Mouse (Mus musculus) cerebellum, postnatal 36 days (tissue): ENCODE data around the gene Manea.
"Not testable (repeated sequence)": the region's sequence is repeated elsewhere in the genome, so short reads cannot be mapped to it uniquely, and the experiment has no call there.

Experiments
- DNase-seq, 2 experiments: peaks; one replicate each; pipeline ENCODE4 v3.0.0; 2021 to 2022; ENCODE audit warnings: mixed read lengths in 2 of 2

The Manea gene

DNA sequence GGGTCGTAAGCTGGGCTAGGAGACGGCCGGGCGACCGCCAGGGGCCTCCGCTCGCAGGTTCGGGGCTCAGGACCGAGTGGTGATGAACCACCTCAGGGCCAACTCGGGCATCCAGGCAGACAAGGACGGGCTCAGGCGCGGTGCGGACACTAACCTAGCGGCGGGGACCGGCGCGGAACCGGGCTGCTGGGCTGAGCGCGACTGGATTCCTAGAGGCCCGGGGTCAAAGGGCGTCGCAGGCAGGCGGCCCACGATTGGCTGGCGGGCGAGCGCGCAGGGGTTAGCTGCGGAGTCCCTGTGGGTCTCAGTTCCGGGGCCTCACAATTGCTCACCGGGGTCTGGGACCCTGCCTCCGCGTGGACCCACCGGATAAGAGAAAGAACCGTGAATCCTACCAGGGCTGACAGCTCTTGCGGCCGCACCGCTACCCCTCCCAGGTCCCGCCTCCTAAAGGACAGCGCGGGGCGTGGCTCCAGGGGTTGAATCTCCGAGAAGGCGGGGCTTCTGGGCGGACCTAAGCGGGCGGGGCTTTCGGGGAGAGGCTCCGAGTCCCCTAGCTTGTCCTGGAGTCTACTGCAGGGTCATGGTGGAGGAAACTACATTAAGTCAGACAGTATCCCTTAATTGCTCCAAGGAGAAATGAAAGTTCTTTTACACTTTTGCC, at the start of gene Manea:
TSS of gene Manea (minus strand) at position 449 of the 664 bp plus-strand sequence.
- DNase-seq, result peak; percentile 85 to 89

DNA sequence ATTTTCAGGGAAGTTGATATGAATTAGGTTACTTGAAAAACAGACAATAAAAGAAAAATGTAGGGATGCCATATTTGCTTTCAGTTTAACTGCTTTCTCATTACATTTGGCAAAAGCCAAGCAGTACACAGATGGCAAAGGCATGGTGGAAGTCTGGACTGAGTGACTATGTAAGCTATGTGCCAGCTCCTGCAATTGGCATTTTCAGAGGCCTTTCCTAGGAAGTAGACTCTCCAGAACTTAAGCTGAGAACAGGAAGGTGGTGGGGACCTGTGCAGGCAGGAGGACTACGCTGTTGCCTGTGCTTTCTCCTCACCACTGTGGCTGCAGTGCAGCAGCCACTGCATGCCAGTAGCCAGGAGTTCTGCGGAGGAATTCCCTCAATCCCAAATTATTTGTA, 7.9 kb upstream of the Manea start:
- peak; percentile 48 to 62 for DNase-seq

DNA sequence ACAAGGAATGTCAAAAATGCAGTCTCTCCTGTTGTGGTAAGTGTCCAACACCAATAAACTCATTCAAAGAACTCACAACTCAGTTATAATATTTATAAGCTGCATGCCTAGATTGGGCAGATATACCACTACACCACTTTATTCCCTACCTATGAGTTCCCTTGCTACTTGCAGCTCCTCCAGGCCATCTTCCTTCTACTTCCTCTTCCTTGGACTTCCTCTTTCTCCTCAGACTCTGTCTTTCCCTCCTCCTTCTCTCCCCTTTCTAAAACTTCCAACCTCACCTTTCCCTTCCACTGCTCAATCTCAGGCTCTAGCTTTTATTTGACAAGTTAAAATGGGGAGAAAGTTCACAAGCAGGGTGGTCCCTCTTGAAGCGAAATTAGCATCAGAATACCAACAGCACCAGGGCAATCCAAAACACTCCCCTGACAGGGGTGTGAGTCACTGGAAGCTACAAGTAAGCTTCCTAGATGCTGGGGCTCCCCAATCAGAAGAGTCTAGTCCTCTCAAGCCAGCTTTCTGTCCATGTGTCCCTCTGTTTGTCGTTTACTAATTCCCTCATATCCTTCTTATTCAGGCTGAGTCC, 7.0 kb upstream of the Manea start:
- DNase-seq, result no peak

DNA sequence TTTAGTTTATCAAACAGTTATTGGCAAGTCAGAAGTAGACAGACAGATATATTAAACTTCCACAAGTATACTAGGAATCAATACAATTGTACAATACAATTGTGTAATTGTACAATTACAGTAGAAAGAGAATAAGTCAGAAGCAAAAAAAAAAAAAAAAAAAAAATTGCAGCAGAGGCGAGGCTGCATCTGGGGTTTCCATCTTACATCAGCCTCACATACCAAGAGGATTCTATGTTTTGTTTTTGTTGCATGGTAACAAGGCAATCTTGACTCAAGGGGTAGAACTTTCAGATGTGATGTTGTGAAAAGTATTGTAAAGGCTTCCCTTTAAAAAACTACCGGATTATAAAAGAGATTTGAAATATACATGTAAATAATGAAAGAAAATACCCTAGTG, 548 bp upstream of the Manea start:
- DNase-seq, result no peak

DNA sequence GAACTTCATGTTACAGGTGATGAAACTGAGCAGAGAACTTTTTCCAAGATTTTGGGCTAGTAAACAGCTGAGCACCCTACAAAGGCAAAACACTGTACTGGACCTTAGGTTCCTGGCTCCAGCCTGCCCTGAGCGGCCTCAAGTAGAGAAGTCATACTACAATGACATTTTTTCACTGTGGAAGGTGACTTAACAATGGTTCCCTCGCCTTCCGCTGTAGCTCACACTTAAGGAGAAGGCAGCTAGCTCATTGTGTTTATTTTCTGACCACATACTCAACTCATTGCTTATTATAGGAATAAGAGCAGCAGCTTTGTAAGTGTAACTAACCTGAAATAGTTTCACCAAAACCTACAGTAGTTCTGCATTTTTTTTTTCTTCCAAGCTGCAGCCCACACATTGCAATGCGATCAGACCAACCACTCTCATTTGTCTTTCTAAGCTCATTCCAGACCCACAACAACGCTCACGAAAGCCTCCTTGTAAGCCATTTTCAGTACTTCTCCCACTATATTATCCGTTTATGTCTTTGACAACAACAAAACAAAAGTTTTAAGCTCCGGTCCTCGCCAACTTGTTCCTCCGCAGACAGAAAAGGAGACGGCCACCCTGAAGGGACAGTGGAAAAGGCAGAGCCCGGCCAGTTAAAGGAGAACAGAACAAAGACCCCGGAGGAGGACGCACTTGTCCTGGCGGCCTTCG, 799 bp downstream of the Manea start:
- no peak for DNase-seq

DNA sequence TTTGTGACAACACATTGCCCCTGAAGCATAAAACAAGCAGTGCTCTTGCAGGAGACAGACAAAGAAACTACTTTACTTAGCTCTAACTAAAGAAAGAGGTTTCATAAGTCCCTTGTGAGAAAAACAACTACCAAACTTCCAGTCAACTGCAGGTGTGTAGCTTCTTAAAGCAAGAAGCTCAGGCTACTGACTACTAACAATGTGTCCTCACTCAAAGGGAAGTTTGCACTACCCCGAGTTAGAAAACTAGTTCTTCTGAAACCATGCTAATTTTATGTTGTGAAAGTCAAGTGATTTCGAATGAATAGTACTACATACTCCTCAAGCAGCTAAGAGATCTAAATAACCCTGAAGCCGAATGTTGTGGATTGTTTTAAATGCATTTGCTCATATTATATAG, 1.6 kb downstream of the Manea start:
- DNase-seq, result no peak

DNA sequence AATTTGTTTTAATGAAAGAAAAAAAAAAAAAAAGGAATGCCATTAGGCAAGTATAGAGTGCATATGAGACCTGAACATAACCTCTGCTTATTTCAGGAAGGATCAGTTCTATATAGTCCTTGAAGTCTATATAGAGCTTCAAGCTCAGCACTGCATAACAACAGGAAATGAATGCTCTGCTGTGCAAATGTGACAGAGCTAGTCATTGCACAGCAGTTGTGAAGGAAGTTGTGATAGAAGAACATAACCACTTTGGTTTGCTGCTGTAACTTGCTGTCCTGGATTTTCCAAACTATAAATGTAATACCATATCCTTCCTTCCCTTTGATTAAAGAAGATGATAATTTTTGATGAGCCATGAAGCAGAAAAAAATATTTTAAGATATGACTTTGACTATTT, 4.3 kb downstream of the Manea start:
- no peak for DNase-seq

DNA sequence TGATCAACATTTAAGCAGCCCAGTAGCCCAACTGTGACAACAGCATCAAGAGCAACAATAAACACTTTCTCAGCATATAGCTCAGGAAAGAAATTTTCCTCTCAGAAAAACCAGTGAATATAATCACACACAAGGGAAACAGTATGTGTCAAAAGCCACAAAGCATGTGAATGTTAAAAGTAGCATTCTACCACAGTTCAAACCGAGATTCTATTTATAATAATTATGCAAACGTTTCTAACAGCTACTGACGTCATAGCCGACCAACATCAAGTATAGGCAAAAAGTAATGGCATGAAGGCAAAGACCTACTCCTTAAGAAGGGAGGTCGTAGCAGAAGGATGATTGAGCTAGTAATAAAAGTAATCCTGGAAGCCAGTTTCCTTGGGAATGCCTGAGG, 8.1 kb downstream of the Manea start:
- DNase-seq, result no peak

DNA sequence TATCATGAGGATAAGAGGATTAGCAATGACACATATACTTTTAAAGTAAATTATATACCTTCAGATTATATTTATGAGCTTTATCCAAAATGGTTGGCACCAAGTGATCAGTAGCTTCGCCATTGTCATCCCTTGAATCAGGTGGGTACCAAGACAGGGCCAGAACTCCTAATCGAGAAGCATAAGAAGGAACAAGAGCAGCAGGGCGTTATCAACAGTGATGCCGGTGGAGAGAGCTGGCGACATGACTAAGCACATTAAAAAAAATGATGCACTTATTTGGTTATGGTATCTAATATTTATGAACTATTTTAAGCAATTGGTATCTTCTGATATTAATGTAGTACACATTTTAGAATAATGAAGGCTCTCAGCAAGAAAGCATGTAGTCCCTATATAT, 10.1 kb downstream of the Manea start:
- no peak for DNase-seq

DNA sequence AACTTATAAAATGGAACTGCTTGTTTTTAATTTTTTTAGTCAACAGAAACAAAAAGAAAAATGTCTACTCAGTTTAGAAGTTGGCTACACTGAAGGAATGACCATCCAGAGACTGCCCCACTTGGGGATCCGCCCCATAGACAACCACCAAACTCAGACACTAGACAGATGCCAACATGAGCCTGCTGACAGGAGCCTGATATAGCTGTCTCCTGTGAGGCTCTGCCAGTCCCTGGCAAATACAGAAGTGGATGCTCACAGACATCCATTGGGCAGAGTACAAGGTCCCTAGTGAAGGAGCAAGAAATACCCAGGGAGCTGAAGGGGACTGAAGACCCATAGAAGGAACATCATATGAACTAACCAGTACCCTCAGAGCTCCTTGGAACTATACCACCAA, 42.0 kb downstream of the Manea start:
- DNase-seq, result not testable (repeated sequence)

DNA sequence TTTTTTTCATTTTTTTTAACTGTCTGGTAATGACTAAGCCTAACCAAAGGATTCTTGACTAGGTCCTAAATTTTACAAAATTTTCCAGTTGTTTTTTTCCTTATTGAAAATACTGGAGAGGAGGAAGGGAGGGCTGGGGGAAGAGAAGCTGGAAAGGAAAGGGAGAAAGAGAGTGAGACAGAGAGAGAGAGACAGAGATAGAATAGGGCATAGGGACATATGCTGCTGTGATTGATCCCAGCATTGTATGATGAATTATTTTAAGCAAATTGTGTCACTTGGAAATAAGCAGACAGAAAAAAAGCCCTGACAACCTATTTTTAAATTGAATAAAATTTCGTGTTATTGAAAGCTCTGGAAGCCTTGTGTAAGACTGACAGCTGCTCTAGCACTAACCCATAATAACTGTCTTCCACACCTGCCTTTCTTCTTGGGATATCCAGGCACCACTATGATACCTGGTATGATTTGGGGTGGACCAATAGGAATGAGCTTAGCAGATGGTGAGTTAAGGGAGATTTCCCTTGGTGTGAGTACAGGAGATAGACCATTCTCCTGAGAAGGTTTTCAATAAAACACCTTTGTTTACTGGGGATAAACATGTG, 69.5 kb downstream of the Manea start:
- DNase-seq, result no peak

DNA sequence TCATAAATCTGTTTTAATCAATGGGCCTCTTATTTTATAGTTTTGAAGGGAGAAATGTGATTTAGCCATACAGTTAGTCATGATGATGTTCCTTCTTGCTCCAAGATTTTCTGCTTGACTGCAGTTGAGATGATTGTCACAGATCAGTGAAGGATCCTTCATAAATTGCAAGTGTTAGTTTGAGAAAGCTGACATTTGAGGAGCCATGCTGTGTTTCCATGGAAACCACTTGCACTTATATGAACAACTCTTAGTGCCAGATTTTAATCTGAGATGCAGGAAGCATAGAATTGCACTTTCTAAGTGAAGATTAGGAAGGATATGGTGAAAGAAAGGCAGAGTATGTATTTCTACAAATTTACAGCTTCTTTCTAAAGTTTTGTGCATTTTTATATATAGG, 70.4 kb downstream of the Manea start:
- DNase-seq, result no peak

DNA sequence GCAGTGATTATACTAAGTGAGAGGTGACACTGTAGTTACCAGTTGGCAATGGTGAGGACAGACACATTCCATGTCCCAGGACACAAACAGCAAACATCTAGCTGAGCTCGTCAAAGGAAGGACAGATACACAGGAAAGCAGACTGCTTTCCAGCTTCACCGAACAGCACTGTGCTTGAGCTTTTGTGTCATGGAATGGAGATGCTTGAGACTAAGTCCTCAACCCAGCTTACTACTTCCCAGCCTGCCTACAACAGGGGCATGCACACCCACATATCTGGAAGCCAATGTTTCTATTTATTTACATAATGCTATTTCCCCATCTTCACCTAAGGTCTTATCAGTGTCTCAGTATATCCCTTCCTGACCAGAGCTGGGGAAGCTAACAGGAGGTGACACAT, 70.9 kb downstream of the Manea start:
- no peak for DNase-seq
